Mouse (Mus musculus) skeletal muscle tissue, adult 2 months (tissue): ENCODE results near the gene Jam2.

Experiments used
- DNase-seq: peaks from one replicate; pipeline ENCODE4 v3.0.0-alpha.2; 2012; ENCODE audit warnings: low read depth, low spot score

Gene Jam2

GRCm38 (mm10) chr16:84774003-84774703 is at the start of gene Jam2:
Gene Jam2 (plus strand): TSS chr16:84774123.
- peak; percentile 34 for DNase-seq

- DNase-seq: no peak
Observed at GRCm38 (mm10) chr16:84734806-84735165, 39.1 kb upstream of the Jam2 start.

- peak; percentile 97 for DNase-seq
Observed at GRCm38 (mm10) chr16:84735166-84736105, 38.5 kb upstream of the Jam2 start, which contains the start of gene Mrpl39. Gene Mrpl39 (minus strand): TSS chr16:84735742.

GRCm38 (mm10) chr16:84737358-84737757 is 36.6 kb upstream of the Jam2 start:
- DNase-seq: no peak

GRCm38 (mm10) chr16:84744703-84745490 is 29.0 kb upstream of the Jam2 start:
- DNase-seq: no peak

- DNase-seq: no peak
Observed at GRCm38 (mm10) chr16:84745721-84746306, 28.1 kb upstream of the Jam2 start.

GRCm38 (mm10) chr16:84767956-84768355 is 6.0 kb upstream of the Jam2 start:
- DNase-seq: no peak

GRCm38 (mm10) chr16:84769182-84769581 is 4.7 kb upstream of the Jam2 start:
- no peak for DNase-seq

- no peak for DNase-seq
Observed at GRCm38 (mm10) chr16:84769619-84770464, 4.1 kb upstream of the Jam2 start.

GRCm38 (mm10) chr16:84770891-84771290 is 3.0 kb upstream of the Jam2 start:
- no peak for DNase-seq

GRCm38 (mm10) chr16:84771461-84771860 is 2.5 kb upstream of the Jam2 start:
- peak; percentile 78 for DNase-seq

GRCm38 (mm10) chr16:84772496-84773267 is 1.2 kb upstream of the Jam2 start:
- no peak for DNase-seq

GRCm38 (mm10) chr16:84773268-84773861 is 558 bp upstream of the Jam2 start:
- no peak for DNase-seq

- DNase-seq: no peak
Observed at GRCm38 (mm10) chr16:84774761-84775231, 873 bp downstream of the Jam2 start.

- no peak for DNase-seq
Observed at GRCm38 (mm10) chr16:84775356-84775755, 1.4 kb downstream of the Jam2 start.

GRCm38 (mm10) chr16:84776089-84776784 is 2.3 kb downstream of the Jam2 start:
- DNase-seq: no peak

- DNase-seq: no peak
Observed at GRCm38 (mm10) chr16:84778431-84778830, 4.5 kb downstream of the Jam2 start.

- no peak for DNase-seq
Observed at GRCm38 (mm10) chr16:84778861-84779630, 5.1 kb downstream of the Jam2 start.
